Mouse (Mus musculus) Muller cell, postnatal 12 days (primary cell): Measurements from ENCODE around the gene Pnpla5.
"Not testable (repeated sequence)": the region's sequence is repeated elsewhere in the genome, so short reads cannot be mapped to it uniquely, and the experiment has no call there.

ENCODE experiments used
- DNase-seq: peaks from one replicate; pipeline ENCODE4 v3.0.0-alpha.2; 2015; ENCODE audit errors: inconsistent ontology term

The Pnpla5 gene

GRCm38 (mm10) chr15:84123075-84123474 is at the start of gene Pnpla5:
Gene Pnpla5 (minus strand): TSS chr15:84123175.
- no peak for DNase-seq

- no peak for DNase-seq
These were observed 48.2 kb upstream of the Pnpla5 start for GRCm38 (mm10) chr15:84171166-84171565.

GRCm38 (mm10) chr15:84169511-84169910 is 46.5 kb upstream of the Pnpla5 start:
- no peak for DNase-seq

GRCm38 (mm10) chr15:84168170-84169161 is 45.5 kb upstream of the Pnpla5 start:
- DNase-seq = peak; percentile 42

GRCm38 (mm10) chr15:84167600-84167999 is 44.6 kb upstream of the Pnpla5 start, which contains the start of gene Pnpla3:
Gene Pnpla3 (plus strand): TSS chr15:84167837.
- peak; percentile 98 for DNase-seq

- DNase-seq = no peak
These were observed 43.8 kb upstream of the Pnpla5 start for GRCm38 (mm10) chr15:84166818-84167217.

GRCm38 (mm10) chr15:84161871-84162270 is 38.9 kb upstream of the Pnpla5 start:
- DNase-seq = no peak

- DNase-seq = not testable (repeated sequence)
These were observed 34.6 kb upstream of the Pnpla5 start for GRCm38 (mm10) chr15:84157530-84157929.

- DNase-seq = no peak
These were observed 33.2 kb upstream of the Pnpla5 start for GRCm38 (mm10) chr15:84156158-84156557.

- DNase-seq = no peak
These were observed 18.0 kb upstream of the Pnpla5 start for GRCm38 (mm10) chr15:84140929-84141328.

GRCm38 (mm10) chr15:84140109-84140508 is 17.1 kb upstream of the Pnpla5 start:
- DNase-seq = no peak

- no peak for DNase-seq
These were observed 16.6 kb upstream of the Pnpla5 start for GRCm38 (mm10) chr15:84139592-84140005.

- DNase-seq = no peak
These were observed 13.8 kb upstream of the Pnpla5 start for GRCm38 (mm10) chr15:84136473-84137415.

GRCm38 (mm10) chr15:84135472-84135871 is 12.5 kb upstream of the Pnpla5 start:
- peak; percentile 20 for DNase-seq

GRCm38 (mm10) chr15:84133440-84133839 is 10.5 kb upstream of the Pnpla5 start:
- DNase-seq = no peak

- DNase-seq = no peak
These were observed 9.0 kb upstream of the Pnpla5 start for GRCm38 (mm10) chr15:84131971-84132370.

- DNase-seq = peak; percentile 17
These were observed 8.3 kb upstream of the Pnpla5 start for GRCm38 (mm10) chr15:84131096-84131786.

GRCm38 (mm10) chr15:84126871-84127270 is 3.9 kb upstream of the Pnpla5 start:
- DNase-seq = no peak

- DNase-seq = no peak
These were observed 3.5 kb upstream of the Pnpla5 start for GRCm38 (mm10) chr15:84126447-84126846.

- DNase-seq = no peak
These were observed 1.1 kb upstream of the Pnpla5 start for GRCm38 (mm10) chr15:84124086-84124485.

- DNase-seq = no peak
These were observed 1.9 kb downstream of the Pnpla5 start for GRCm38 (mm10) chr15:84121036-84121435.
